Comparison of ENCODE assay signal across 8 mouse cellular contexts in the genomic region with DNA sequence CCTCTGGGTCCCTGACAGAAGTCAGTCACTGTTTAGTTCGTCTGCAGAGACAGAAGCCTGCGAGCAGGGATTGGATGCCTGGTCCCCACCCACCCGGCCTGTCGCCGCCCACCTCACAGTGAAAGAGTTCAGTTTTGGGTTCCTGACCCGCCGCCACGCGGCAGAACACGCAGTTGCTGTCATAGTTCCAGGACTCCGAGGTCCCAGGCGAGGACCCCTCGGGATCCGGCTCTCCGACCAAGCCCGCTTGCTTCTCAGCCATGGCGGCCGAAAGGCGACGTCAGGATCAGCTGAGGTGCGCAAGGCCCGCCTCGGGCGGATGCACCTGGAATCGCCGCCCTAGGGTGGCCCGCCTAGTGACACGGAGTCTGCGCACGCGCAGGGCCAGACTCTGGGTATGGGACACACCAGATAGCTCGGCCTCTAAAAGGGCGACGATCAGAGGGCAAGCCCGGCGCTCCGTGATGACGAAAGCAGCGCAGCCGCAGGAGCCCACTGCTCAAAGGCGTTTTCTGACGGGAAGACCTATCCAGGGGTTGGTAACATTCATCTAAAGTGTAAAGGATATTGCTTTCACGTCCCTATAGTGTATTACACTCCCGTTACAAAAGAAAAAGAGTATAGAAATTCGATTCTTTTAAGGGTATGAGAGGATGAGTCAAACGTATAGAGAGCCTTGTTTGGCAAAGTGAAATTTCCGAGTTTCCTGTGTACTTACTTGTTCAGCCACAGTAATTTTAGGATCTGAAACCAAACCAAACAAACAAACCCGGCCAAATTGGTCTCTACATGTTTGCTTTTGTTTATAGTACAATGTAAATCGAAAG. TPM values are rescaled to one million over a fixed set of nuclear protein-coding genes. Genes with fewer than 3 reads are reported as not detected.
DNase-seq lines count a peak whose midpoint lies in the region; ATAC-seq and TF ChIP-seq lines count a peak whose summit lies in the region.

No protein-coding gene starts in this region.

- peak; percentile 99 for ATAC-seq in forebrain, postnatal 0 days
- peak; percentile 100 for ATAC-seq in lung, embryonic 15.5 days (ENCODE audit: borderline replicate concordance, extremely low read depth, low FRiP score, low TSS enrichment)

- WGBS in cerebellum, adult 2 months: 2% methylated on average over 49 of the region's 49 CpGs
- 1% methylated on average over 49 of the region's 49 CpGs for WGBS in forebrain, postnatal 0 days
- under 1% methylated on average over 49 of the region's 49 CpGs for WGBS in lung, embryonic 15.5 days

- H3K79me2 ChIP-seq in MEL (ENCODE audit: control insufficient read depth, insufficient read depth, low read length, poor library complexity): peaks cover 1% of the 10 kb centered on the region; the same call in 1 of the 2 replicates

- peak; percentile 99 for DNase-seq in MEL (ENCODE audit: low read depth, low spot score)
- DNase-seq in cerebellum, adult 2 months: peak; percentile 99 to 100
- peak; percentile 99 for DNase-seq in forebrain, postnatal 0 days
- DNase-seq in heart, postnatal 4 days: peak; percentile 99
- peak; percentile 99 for DNase-seq in layer of hippocampus, adult 8-10 months (ENCODE audit: low spot score in 2 of 2)
- DNase-seq in ovary, adult 18-20 months (ENCODE audit: low spot score): peak; percentile 98
- DNase-seq in thymus, postnatal 0 days (ENCODE audit: low spot score): peak; percentile 99

- H3K27me3 ChIP-seq in MEL (ENCODE audit: control insufficient read depth in 1 of 2, insufficient read depth in 2 of 2, low read length in 2 of 2): no peaks in the 10 kb centered on the region
- H3K27me3 ChIP-seq in cerebellum, adult 2 months (ENCODE audit: control insufficient read depth, insufficient read depth, low read length): no peaks in the 10 kb centered on the region
- no peaks in the 10 kb centered on the region for H3K27me3 ChIP-seq in forebrain, postnatal 0 days (ENCODE audit: insufficient read depth, low read length)
- H3K27me3 ChIP-seq in lung, embryonic 15.5 days: no peaks in the 10 kb centered on the region

- peak overlapping the region; percentile 66 for H3K4me2 ChIP-seq in forebrain, postnatal 0 days (ENCODE audit: low read depth)
- H3K4me2 ChIP-seq in lung, embryonic 15.5 days: peak overlapping the region; percentile 61

- peak overlapping the region; percentile 90 for H3K9ac ChIP-seq in MEL (ENCODE audit: control insufficient read depth, low read depth, low read length, poor library complexity, severe bottlenecking)
- H3K9ac ChIP-seq in forebrain, postnatal 0 days: peak overlapping the region; percentile 57
- H3K9ac ChIP-seq in lung, embryonic 15.5 days: peak overlapping the region; percentile 77

- H3K27ac ChIP-seq in MEL (ENCODE audit: control insufficient read depth, low read depth, low read length): peak overlapping the region; percentile 92
- peak overlapping the region; percentile 87 for H3K27ac ChIP-seq in cerebellum, adult 2 months (ENCODE audit: insufficient read depth, low read length)
- H3K27ac ChIP-seq in forebrain, postnatal 0 days (ENCODE audit: low read depth, low read length): peak overlapping the region; percentile 85
- H3K27ac ChIP-seq in lung, embryonic 15.5 days: peak overlapping the region; percentile 97

- TF ChIP-seq CTCF in MEL (IDR thresholded peaks at IDR 0.05 in 2 of 3, conservative IDR thresholded peaks at IDR 0.05 in 1 of 3; ENCODE audit: control insufficient read depth in 1 of 3, insufficient read depth in 1 of 3, low read depth in 2 of 3, low read length in 3 of 3, poor library complexity in 1 of 3, severe bottlenecking in 1 of 3): no peak
- no peak; the same call in 1 of the 2 replicates for TF ChIP-seq CTCF in cerebellum, adult 2 months (IDR thresholded peaks at IDR 0.05; ENCODE audit: borderline replicate concordance, insufficient read depth, low read depth, low read length)
- peak; percentile 57 for TF ChIP-seq CTCF in forebrain, postnatal 0 days (IDR thresholded peaks at IDR 0.05; ENCODE audit: low read depth)

- H3K9me3 ChIP-seq in MEL (replicated peaks; ENCODE audit: insufficient read depth, low read length): no peaks in the 10 kb centered on the region
- no peaks in the 10 kb centered on the region for H3K9me3 ChIP-seq in forebrain, postnatal 0 days (ENCODE audit: low read length)
- no peaks in the 10 kb centered on the region for H3K9me3 ChIP-seq in lung, embryonic 15.5 days

- peak; percentile 78 to 95 for TF ChIP-seq POLR2A in MEL (IDR thresholded peaks at IDR 0.05; ENCODE audit: control insufficient read depth in 1 of 2, insufficient read depth in 1 of 2, low read depth in 1 of 2, low read length in 2 of 2, poor library complexity in 1 of 2)
- peak; percentile 89 for TF ChIP-seq POLR2A in cerebellum, adult 2 months (IDR thresholded peaks at IDR 0.05; ENCODE audit: borderline replicate concordance, insufficient read depth, low read length)

- H3K36me3 ChIP-seq in MEL (ENCODE audit: control insufficient read depth in 1 of 2, insufficient read depth in 2 of 2, low read length in 2 of 2): peaks cover 0 to 12% of the 10 kb centered on the region in 2 experiments; a peak in 2 of 4 replicates
- peaks cover 2% of the 10 kb centered on the region; the same call in 1 of the 2 replicates for H3K36me3 ChIP-seq in forebrain, postnatal 0 days (ENCODE audit: insufficient read depth)
- H3K36me3 ChIP-seq in lung, embryonic 15.5 days: no peaks in the 10 kb centered on the region

- TF ChIP-seq EP300 in MEL (IDR thresholded peaks at IDR 0.05; ENCODE audit: low read depth in 1 of 2, low read length in 2 of 2): peak in 1 of 2 experiments; percentile 45; a peak in 1 of 4 replicates

- peaks cover 0 to 3% of the 10 kb centered on the region in 2 experiments; a peak in 2 of 4 replicates for H3K4me1 ChIP-seq in MEL (ENCODE audit: control insufficient read depth in 1 of 2, insufficient read depth in 2 of 2, low read length in 2 of 2)
- no peaks in the 10 kb centered on the region for H3K4me1 ChIP-seq in cerebellum, adult 2 months (ENCODE audit: control insufficient read depth, insufficient read depth, low read length)
- H3K4me1 ChIP-seq in forebrain, postnatal 0 days (ENCODE audit: insufficient read depth): no peaks in the 10 kb centered on the region
- no peaks in the 10 kb centered on the region for H3K4me1 ChIP-seq in lung, embryonic 15.5 days

- H3K4me3 ChIP-seq in MEL (ENCODE audit: control insufficient read depth in 1 of 2, insufficient read depth in 1 of 2, low read depth in 2 of 2, low read length in 2 of 2): peak overlapping the region; percentile 95
- H3K4me3 ChIP-seq in cerebellum, adult 2 months (replicated peaks; ENCODE audit: insufficient read depth, low read depth, low read length): peak overlapping the region; percentile 90
- H3K4me3 ChIP-seq in forebrain, postnatal 0 days (ENCODE audit: low read depth, low read length): peak overlapping the region; percentile 58
- H3K4me3 ChIP-seq in lung, embryonic 15.5 days: peak overlapping the region; percentile 82

- no peak for TF ChIP-seq RAD21 in MEL (IDR thresholded peaks at IDR 0.05; ENCODE audit: low read depth, low read length)

TF ChIP-seq in MEL, 35 proteins besides CTCF, POLR2A, EP300 and RAD21 (continues in another document):
- peak; percentile 92; the same call in 1 of the 2 replicates for TF ChIP-seq CHD1 (IDR thresholded peaks at IDR 0.05; ENCODE audit: low read depth, low read length)
- TF ChIP-seq ZC3H11A (IDR thresholded peaks at IDR 0.05; ENCODE audit: low read depth, low read length): peak; percentile 30
- no peak for TF ChIP-seq ZNF384 (IDR thresholded peaks at IDR 0.05; ENCODE audit: low read depth, low read length)
- TF ChIP-seq MAFK (IDR thresholded peaks at IDR 0.05; ENCODE audit: borderline replicate concordance, low read depth, low read length): no peak
- peak; percentile 32; the same call in 1 of the 2 replicates for TF ChIP-seq MEF2A (IDR thresholded peaks at IDR 0.05; ENCODE audit: extremely low read depth, insufficient replicate concordance, low read depth, low read length, poor library complexity, severe bottlenecking)
- no peak for TF ChIP-seq MAX (IDR thresholded peaks at IDR 0.05; ENCODE audit: low read length)
- peak; percentile 79; the same call in 1 of the 2 replicates for TF ChIP-seq MXI1 (IDR thresholded peaks at IDR 0.05; ENCODE audit: low read depth, low read length)
- peak; percentile 66 for TF ChIP-seq USF1 (IDR thresholded peaks at IDR 0.05; ENCODE audit: low read depth, low read length)
- peak; percentile 41; the same call in 1 of the 2 replicates for TF ChIP-seq BHLHE40 (IDR thresholded peaks at IDR 0.05; ENCODE audit: borderline replicate concordance, low read depth, low read length)
- TF ChIP-seq USF2 (IDR thresholded peaks at IDR 0.05; ENCODE audit: borderline replicate concordance in 1 of 2, insufficient read depth in 1 of 2, low read depth in 1 of 2, low read length in 2 of 2): no peak
- TF ChIP-seq POLR2AphosphoS2 (IDR thresholded peaks at IDR 0.05; ENCODE audit: low read length): peak; percentile 97
- TF ChIP-seq ZKSCAN1 (IDR thresholded peaks at IDR 0.05; ENCODE audit: low read depth, low read length): no peak

RNA-seq across cellular contexts. Expression of gene Hint3, which starts 11.1 kb away (rescaled TPM):
- 6.8 and 7.7 TPM in 2 replicates for total RNA-seq in MEL (2012; rRNA removed)
- 1 to 10 TPM in 1 of 2 experiments, not detected in 1; 6.4 TPM for polyA plus RNA-seq in MEL (2012; ENCODE audit: insufficient read depth in 1 of 2, insufficient read length in 2 of 2, low read depth in 1 of 2, low replicate concordance in 2 of 2, missing spikeins in 1 of 2)
- 18.3 and 18.7 TPM in 2 replicates for polyA plus RNA-seq in cerebellum, adult 2 months (2012; rRNA removed)
- total RNA-seq in forebrain, postnatal 0 days (2014; rRNA removed): 30.8 and 43.8 TPM in 2 replicates
- polyA plus RNA-seq in forebrain, postnatal 0 days (2015; fragmentation: Nextera tagmentation; extraction: Ambion mirVana): 13.3 and 15.6 TPM in 2 replicates
- total RNA-seq in heart, postnatal 4 days (2021): 10 to 100 TPM; 44.3 to 45.5 TPM
- total RNA-seq in layer of hippocampus, adult 8-10 months (2022): 10 to 100 TPM; 34.4 to 50.6 (median 43.7) TPM
- polyA plus RNA-seq in lung, embryonic 15.5 days (2015; fragmentation: Nextera tagmentation; extraction: Ambion mirVana): 23.9 and 25.6 TPM in 2 replicates
- 46.7 and 47.4 TPM in 2 replicates for polyA plus RNA-seq in thymus, postnatal 0 days (2015; fragmentation: Nextera tagmentation; extraction: Ambion mirVana)

RNA-seq across cellular contexts. Expression of gene Trmt11, which starts 17.8 kb away (rescaled TPM):
- total RNA-seq in MEL (2012; rRNA removed): 22.6 and 23.4 TPM in 2 replicates
- 10 to 100 TPM in 1 of 2 experiments, not detected in 1; 15.8 TPM for polyA plus RNA-seq in MEL (2012; ENCODE audit: insufficient read depth in 1 of 2, insufficient read length in 2 of 2, low read depth in 1 of 2, low replicate concordance in 2 of 2, missing spikeins in 1 of 2)
- polyA plus RNA-seq in cerebellum, adult 2 months (2012; rRNA removed): 7.0 and 7.2 TPM in 2 replicates
- 13.9 and 18.3 TPM in 2 replicates for total RNA-seq in forebrain, postnatal 0 days (2014; rRNA removed)
- 16.2 and 19.9 TPM in 2 replicates for polyA plus RNA-seq in forebrain, postnatal 0 days (2015; fragmentation: Nextera tagmentation; extraction: Ambion mirVana)
- 1 to 10 TPM; 7.3 to 7.4 TPM for total RNA-seq in heart, postnatal 4 days (2021)
- 10 to 100 TPM in 2 of 4 experiments, 1 to 10 TPM in 2; 9.3 to 11.3 (median 10.1) TPM for total RNA-seq in layer of hippocampus, adult 8-10 months (2022)
- polyA plus RNA-seq in lung, embryonic 15.5 days (2015; fragmentation: Nextera tagmentation; extraction: Ambion mirVana): 27.0 and 27.1 TPM in 2 replicates
- polyA plus RNA-seq in thymus, postnatal 0 days (2015; fragmentation: Nextera tagmentation; extraction: Ambion mirVana): 23.2 and 23.9 TPM in 2 replicates

Comparison
In these comparisons a context has a peak if more than half of its experiments do, and no peak if none do; other contexts are left out.
1. Peak in every context shown above with its lines: DNase-seq, ATAC-seq, H3K4me3 ChIP-seq and H3K27ac ChIP-seq.